Mouse (Mus musculus) v-Abl transformed pro-B cells (cell line): ENCODE results near the gene Med15.

Source experiments
- in situ Hi-C, 2 experiments: fragments of 400-800 bp; cut with MboI; formaldehyde crosslinking; loops; one replicate each; pipeline ENCODE4 v1.15.1; 2025; ENCODE audit not compliant: unreplicated experiment in 2 of 2

Med15 gene

DNA sequence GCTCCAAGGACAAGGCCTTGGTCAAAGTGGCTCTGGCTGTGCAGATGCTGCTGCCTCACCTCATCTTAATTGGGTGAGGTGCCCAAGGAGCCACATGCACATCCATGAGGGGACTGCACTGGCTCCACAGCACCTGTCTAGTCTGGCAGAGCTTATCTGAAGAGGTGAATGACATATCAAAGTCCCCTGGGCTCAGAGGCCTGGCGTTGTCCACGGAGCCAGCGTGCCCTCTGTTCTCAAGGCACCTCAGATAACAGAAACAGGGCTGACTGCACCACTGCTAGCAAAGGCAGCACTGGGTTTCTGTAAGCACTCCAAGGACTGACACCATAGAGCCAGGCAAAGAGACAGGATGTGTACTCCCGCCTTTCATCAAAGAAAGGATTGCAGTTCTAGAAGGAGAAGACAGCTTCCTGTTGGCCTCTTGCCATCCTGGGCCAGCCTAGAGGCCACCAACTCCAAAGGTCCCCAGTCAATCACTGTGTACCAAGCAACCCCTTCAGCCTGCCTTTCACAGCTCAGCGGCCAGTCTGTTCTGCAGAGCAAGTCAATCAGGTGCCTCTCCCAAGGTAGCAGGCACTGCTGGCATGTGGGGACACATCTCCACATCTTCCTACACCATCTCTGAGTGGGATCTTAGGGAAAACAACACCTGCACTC, 76.3 kb downstream of the Med15 start:
- in situ Hi-C loops = no loop called here

DNA sequence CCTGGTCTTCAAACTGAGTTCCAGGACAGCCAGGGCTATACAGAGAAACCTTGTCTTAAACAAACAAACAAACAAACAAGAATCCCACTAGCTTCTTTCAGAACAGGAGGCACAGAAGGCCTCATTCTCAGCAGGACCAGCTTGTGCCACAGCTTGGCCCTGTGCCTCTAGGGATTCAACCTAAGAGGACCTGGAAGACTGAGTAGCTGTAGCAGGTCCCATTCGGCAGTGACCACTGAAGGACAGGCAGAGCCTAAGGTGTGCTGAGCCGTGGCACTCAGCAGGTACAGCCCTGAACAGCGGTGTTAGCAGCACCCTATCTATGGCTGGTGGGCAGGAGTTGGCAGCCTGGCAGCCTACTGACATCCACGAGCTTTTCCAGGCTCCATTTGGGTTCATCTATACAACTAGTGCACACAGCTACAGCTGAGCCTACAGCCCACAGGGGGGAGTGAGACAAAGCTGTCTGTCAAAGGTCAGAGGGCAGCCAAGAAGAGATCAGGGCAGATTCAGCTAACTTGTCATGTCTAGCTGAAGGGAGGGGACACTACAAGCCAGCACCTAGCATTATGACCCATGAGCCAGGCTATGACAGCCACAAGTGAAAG, 78.4 kb downstream of the Med15 start:
- in situ Hi-C loops = no loop called here

DNA sequence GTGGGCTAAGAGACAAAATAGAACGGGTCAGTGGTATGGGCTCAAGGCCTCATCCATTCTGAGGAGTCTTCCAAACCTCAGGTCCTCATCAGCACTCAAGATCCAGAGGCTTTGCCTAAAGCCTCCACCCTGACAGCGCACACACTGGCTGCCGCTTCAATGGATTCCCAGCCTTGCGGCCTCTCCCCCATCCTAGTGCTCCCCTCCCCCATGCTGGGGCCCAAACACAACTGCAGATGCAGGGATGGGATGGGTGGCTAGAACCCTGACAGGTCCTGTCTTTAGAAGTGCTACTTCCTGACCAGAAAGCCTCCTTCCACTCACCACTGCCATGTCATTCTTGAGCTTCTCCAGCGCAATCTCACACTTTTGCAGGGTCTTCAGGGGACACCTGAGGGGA, 79.1 kb downstream of the Med15 start:
- in situ Hi-C loops = no loop called here

DNA sequence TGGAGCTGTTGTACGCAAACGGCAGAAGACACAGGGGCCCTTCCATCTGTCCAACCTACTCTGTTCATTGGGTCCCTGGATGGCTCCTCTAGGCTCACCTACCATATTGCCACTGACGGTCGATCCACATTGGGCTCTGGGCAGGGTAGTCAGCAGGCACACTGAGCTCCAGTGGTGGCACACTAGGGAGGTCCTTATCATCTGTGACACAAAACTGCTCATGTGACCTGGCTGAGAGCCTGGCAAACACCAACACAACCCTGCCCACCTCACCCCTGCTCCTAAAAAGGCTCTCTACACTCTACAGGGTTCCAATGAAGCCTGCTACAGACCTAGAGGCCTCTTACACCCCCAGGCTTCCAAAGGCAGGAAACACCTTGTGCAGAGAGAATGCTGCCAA, 80.1 kb downstream of the Med15 start:
- in situ Hi-C loops = no loop called here

DNA sequence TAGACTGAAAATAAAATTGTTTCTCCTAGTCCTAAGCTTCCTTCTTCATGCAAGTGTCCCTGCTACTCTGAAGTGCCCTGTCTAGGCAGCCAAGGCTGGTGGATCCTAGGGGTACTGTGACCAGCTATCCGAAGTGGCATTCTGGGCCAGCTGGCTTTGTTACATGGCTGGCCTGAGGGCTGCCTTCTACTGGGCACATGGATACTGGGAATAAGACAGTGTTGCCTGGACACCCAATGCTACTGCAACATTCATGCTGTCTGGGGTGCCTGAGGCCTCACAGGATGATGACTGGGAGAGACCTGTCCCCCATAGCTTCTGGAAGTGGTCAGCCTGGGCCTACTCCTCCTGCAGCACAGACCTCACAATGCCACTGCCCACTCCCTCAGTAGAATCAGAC, 82.0 kb downstream of the Med15 start:
- in situ Hi-C loops = no loop called here

DNA sequence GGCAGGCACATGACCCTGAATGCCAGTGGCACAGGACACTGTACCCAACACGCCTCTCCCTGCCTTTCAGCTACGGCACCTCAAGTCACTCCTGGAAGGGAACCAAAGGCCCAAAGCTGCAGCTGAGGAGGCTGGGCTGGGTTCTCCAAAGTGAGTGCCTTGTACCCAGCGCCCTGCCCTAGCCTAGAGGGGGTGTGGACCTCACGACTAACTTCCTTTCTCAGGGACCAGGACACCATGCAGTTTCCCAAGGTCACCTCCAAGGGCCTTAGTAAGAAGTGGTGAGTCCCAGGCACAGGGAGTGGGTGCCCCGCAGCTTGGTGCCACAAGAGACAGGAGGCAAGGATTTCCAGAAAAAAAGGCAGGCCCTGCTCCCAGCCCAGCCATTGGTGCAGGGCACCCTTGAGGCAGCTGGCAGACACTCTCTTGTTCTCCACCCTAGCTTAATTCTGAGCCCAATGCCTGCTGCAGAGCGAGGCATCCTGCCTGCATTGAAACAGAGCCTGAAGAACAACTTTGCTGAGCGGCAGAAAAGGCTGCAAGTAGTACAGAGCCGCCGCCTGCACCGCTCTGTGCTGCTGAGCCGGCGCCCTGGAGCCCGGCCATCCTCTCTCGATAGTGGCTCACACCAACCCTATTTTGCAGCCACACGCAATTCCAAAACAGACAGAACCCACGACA, 82.6 kb downstream of the Med15 start:
- in situ Hi-C loops = no loop called here

DNA sequence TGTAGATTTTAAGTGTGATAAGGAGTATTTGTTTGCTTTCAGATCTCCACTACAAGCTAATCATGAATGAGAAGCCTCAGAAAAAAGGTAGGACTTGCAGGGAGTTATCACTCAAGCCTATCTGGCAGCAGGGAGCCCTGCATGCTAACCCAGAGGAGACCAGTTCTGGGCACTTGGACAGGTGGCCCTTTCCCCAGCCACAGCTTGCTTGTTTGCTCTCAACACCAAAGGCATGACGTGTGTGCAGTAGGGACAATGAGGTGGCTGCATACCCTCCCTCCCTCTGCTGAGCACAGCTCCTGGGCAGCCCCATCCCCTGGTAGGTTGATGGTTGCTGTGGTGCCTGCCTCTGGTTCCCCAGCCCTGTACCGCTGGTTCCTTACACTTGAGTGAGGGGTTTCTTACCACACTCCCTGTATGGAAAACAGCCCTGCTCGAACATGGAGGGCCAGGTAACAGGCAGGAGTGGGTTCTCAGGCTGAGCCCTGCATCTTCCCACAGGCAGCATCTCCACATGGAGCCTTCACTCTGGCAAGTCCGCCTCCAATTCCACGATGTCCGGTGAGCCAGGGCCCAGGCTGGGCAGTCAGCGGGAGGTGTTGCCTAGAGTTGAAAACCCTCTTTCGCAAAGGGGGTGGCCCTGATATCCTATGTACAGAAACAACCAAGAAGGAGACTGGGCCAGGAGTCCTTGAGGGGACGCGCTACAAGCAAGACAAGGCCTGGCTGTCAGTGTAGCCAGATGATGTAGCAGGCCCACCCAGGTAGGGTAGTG, 84.9 kb downstream of the Med15 start:
- in situ Hi-C loops = no loop called here

DNA sequence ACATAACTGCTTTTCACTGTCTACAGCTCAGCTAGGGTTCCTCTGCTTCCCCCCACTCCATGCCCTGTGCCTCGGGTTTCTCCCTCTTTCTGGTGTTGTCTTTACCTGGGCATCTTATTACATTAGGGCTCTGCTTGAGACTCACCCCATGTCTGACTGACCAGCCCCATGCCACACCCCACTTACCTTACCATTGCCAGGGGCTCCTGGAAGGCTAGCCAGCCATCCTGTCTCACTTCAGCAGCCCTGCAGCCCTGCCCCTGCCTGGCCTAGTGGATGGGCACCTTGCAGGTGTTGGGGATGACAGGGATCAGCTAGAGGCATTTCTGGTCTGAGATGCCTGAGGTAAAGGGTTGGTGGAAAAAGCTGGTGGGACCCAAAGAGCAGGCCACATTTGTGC, 85.5 kb downstream of the Med15 start:
- in situ Hi-C loops = no loop called here

DNA sequence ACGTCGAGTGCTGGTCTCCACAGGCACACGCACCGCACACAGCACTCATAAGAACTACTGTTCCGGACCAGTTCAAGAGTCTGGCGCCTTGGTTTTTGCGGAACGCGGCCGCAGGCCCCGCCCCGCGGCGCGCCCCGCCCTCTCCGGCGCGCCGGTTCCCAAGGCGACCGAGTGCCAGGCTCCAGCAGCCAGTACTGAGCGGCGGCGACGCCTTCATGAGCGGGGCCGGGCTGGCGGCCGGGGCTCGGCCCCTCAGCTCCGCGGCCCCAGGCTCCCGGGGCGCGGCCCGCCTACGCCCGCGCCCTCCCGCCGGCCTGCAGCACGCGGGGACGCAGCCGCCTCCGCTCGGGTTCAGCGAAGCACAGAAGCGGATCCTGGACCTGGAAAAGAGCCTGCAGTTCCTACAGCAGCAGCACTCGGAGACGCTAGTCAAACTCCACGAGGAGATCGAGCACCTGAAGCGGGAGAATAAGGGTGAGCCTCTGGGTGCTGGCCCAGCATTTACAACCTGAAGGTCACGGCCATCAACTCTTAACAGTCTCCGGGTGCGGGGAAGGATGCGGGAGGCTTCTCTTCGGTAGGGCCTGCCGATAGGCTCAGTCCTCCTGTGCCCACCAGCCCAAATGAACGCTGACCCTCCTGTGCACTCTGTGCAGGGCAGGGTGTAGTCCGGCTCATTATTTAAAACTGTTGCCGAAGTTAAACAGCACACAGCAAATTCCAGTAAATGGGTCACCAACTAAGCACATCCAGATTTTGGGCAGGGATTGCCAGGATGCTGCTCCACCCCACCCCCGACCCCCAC, 86.2 kb downstream of the Med15 start, which contains the start of gene Ccdc74a:
Ccdc74a (plus strand) TSS at position 161 of the 805 bp plus-strand sequence.
- in situ Hi-C loops = no loop called here

DNA sequence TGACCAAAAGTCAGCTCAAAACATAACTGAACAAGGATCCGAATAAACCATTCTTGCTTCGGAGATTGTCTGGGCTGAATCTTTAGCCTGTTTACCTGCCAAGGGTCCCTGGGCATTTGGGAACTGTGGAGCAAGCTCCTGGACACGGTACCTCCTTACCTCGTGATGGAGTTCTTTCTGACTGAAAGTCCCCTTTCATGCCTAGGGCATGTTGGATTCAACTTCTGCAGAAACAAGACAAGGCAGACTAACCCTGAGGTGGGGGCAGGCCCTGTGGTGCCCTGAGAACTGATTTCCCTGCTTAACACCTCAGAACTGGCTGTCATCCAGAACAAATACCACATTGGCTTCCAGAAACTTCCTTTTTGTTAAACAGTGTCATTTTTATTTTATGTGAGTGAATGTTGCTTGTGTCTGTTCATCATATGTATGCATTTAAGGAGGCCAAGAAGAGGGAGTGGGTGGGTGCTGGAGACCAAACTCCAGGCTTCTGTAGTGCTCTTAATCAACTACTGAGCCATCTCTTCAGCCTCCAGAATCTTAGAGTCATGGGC, 89.2 kb downstream of the Med15 start:
- in situ Hi-C loops = no loop called here

DNA sequence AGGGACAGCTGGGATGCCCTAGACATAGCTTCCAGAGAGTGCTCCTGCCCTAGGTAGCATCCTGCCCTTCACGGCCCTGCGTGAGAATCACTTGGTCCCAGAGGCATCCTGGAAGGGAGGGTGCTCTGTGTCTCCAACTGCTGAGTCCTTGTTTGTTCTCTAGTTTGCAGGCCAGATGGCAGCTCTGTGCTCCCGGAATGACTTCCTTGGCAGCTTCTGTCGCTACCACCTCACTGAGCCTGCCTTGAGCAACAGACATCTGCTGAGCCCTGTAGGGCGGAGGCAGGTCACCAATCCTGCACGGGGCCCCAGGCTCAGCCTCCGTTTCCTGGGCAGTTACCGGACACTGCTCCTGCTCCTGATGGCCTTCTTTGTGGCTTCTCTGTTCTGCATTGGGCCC, 90.4 kb downstream of the Med15 start:
- in situ Hi-C loops = no loop called here

DNA sequence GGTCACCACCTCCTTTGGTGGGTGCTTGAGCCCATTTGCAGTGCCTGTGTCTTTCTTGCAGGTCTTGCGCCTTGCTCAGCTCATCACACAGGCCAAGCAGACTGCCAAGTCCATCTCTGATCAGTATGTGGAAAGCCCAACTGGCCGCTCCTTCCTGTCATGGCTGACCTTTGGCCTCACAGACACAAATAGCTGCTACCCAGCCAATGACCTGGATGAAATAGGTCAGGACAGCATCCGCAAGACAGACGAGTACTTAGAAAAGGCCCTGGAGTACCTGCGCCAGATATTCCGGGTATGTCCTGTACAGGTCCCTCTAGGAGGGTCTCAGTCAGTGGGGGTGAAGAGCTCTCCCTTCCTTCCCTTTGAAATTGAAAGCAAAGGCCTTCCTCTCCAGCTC, 91.4 kb downstream of the Med15 start:
- in situ Hi-C loops = no loop called here

DNA sequence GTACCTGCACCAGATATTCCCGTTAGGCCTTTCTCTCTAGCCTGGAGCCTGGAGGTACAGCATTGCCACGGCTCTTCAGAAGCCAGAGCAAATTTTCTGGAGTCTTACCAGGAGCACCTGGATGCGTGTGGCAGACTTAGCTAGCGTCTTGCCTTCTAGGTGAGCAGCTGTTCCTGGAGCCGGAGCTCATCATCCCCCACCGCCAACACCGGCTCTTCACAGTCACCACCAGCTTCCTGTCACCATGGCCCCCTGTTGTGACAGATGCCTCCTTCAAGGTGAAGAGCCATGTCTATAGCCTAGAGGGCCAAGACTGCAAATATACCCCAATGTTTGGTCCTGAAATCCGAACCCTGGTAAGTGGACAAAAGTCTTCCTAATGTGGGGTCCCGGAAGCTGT, 92.0 kb downstream of the Med15 start:
- in situ Hi-C loops = no loop called here

DNA sequence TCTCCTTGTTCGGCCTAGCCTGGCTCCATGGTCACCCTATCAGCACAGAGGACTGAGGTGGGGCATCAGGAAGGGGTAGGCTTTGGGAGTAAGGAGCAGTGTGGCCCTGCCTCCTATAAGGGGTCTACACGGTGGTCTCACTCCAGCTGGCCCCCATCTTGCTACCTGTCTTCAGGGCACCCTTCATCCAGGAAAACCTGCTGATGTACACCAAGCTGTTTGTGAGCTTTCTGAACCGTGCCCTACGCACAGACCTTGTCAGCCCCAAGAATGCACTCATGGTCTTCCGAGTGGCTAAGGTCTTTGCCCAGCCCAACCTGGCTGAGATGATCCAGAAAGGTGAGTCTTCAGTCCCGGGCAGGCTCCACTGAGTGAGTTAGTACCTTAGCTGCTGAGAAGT, 92.7 kb downstream of the Med15 start:
- in situ Hi-C loops = no loop called here

DNA sequence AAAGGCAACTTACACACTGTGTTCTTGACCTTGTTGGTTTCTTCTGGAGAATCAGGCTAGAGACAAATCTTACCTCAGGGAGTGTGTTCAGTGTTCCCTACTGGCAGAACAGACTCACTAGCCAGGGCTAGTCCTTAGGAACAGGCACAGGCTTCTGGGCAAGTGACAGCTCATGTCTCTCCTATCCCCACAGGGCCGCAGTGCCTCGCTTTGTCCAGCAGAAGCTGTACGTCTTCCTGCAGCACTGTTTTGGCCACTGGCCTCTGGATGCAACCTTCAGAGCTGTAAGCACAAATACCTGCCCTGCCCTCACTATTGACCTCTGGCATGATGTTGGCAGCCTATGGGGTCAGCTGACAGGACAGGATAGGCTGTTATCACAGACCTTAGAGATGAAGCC, 93.6 kb downstream of the Med15 start:
- in situ Hi-C loops = no loop called here

DNA sequence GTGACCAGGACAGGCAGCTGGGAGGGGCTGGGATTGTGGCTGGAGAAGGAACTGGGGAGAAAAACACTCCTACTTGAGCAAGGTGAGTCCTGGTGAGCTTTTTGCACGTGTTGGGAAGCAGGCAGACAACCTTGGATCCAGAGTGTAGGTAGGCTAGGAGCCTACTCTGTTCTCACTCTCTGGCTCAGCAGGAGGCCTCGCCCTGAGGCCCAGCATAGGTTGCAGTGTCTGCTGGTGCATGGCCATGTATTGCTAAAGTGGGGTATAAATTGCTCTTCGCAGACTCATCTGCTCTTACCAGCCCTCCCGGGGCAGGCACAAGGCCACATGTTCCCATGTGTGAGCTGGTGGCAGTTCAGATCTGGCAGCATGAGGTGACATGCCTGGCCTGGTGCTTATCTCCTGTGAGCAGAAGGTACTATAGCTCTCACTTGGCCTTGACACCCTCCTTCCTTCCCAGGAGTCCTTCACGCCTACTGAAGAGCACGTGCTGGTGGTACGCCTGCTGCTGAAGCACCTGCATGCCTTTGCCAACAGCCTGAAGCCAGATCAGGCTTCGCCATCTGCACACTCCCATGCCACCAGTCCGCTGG, 94.6 kb downstream of the Med15 start:
- in situ Hi-C loops = no loop called here

DNA sequence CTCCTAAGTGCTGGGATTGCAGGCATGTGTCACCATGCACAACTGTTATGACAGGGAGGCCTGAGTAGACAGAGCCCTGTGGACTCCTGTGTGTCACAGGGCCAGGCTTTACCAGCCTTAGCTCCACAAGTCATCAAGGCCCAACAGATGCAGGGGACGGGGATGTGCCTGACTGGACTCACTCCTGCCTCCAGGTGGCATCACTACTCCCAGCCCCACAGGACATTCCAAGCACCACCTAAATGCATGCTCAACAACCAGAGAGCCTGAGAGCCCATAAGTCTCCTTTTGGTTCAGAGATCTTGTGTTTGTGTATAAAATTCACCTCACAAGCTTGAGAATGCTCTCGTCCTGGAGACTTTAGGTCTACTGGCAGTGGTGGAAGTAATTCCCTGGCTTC, 95.1 kb downstream of the Med15 start:
- in situ Hi-C loops = no loop called here

DNA sequence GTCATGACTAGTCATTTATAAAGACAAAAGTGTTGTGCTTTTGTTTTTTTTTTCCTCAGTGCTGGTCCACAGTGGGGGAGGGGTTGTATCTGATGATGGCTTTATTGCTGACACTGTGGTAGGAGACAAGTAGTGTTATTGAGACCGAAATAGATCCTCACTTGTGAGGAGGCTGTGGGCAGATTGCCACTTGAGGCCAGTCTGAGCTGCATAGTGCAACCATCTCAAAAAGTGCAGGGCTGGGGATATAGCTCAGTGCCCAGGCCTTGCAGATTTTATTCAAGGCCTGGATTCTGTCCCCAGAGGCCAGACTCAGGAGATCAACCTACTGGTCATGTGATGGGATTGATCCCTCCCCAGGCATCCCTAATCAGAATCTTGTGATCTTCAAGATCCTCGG, 95.8 kb downstream of the Med15 start:
- in situ Hi-C loops = no loop called here

DNA sequence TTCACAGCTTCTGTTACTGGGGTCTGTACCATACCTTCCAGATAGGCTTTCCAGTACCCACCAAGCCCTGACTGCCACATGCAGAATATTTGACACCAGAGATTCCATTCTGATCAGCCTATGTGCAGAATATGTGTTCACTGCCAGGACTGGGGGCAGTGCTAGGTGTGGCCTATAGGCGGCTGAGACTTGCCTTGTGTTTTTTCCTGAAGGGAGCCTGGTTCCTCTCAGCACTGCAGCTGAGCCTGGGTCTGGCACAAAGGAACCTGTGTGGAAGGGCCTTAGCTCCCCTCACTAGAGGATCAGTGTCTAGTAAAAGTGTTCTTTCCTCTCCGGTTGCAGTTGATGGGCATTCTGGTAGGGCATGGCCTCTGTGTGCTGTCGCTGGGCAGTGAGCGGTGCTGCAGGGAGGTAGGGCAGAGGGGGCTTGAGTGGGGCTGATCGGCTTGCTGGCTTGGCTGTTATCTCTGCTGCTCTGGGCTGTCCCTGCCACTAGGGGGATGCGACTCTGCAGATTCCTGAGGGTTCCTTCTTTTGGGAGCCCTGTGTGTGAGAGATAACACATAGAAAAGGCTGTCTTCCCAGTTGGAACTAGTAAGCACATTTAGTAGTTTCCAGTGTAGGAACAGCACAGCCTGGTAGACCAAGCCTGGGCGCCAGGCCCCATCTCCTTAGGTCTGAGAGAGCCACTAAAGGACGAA, 99.1 kb downstream of the Med15 start:
- in situ Hi-C loops = no loop called here
